Mouse (Mus musculus) cortical plate, adult 2 months (tissue): Measurements from ENCODE around the gene Ippk.

ENCODE experiments used
- CTCF ChIP-seq: fragments of 200-500 bp; IDR thresholded peaks from 2 replicates; pipeline ENCODE4 v1.5.1; 2011; ENCODE audit warnings: mild to moderate bottlenecking, control low read depth, low read length; ENCODE audit not compliant: insufficient read depth; ENCODE audit errors: extremely low read depth
- POLR2A ChIP-seq: fragments of 200-500 bp; IDR thresholded peaks from 2 replicates; pipeline ENCODE4 v1.6.1; 2011; ENCODE audit warnings: mild to moderate bottlenecking, low read length, control low read depth; ENCODE audit not compliant: insufficient read depth; ENCODE audit errors: extremely low read depth

GRCm38 (mm10) chr13:49374730-49375129, 46.3 kb upstream of the Ippk start:
- TF ChIP-seq CTCF = no peak
- TF ChIP-seq POLR2A = no peak
